Mouse (Mus musculus) layer of hippocampus, postnatal 36 days (tissue): ENCODE results near the gene Podxl2. TPM values are rescaled to one million over a fixed set of nuclear protein-coding genes. Genes with fewer than 3 reads are reported as not detected.

Experiments used
- DNase-seq, 2 experiments: peaks; one replicate each; pipeline ENCODE4 v3.0.0; 2022
- total RNA-seq, 2 experiments: library from RNA; stranded (reverse); gene quantifications; 2 replicates each; pipeline ENCODE4 v1.2.3; 2021

Podxl2 gene
- total RNA-seq, 2 experiments from 2014 or later, result 159 to 169 TPM

DNA sequence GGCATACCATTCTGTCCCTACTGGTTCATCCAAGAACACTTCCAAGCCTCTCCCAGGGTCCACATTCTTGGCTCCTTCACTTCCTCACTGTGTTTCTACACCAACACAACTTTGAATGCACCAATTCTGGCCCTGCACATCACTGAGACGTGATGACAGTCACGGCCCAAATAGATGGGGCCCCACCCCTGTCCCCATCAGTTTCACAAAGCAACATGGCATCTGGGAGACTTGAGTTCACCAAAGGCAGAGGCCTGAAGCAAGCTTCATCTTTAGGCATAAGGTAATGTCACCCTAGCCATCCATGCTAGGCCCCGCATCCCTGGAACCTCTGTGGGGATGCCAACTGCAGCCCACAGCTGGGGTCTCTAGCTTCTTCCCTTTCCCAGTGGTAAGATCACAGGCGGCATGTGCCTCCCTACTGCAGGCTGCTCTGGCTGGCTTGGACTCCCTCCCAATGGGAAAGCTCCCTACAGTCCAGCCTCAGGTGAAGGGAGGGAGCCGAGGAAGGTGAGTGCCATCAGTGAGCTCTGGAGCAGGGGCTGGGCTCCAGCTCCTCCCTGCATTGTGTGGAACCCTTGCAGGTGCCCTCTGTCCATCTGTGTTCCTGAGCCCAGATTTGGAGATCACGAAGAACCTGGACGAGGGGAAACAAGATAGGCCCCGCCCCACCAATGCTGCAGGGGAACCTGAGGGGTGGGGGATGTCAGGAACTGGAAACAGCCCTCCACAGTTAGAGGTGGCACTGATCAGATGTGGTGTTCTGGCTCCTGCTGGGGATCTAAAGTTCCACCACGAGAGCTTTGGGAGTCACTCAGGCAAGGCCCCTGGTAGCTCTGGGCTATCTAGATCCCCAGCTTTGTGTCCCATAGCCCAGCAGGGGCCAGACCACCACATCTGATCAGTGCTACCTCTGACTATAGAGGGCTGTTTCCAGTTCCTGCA, 30.8 kb downstream of the Podxl2 start:
- no peak for DNase-seq

DNA sequence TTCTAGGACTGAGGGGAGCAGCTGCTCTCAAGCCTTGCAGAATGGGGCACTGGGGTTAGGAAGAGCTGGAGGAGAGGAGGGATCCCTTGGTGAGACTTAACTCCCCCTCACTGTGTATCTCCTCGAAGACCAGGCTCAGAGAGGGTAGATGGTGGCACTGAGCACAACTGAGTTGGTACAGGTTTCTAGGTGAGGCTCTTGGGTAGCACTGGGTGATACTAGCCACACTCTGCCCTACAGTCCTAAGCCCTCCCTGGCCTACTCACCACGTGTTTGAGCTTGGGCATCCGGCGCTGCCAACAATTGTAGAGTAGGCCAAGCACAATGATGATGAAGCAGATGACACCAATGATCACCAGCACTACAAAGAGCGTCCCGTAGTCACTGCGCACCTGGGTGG, 31.6 kb downstream of the Podxl2 start:
- DNase-seq, result no peak

DNA sequence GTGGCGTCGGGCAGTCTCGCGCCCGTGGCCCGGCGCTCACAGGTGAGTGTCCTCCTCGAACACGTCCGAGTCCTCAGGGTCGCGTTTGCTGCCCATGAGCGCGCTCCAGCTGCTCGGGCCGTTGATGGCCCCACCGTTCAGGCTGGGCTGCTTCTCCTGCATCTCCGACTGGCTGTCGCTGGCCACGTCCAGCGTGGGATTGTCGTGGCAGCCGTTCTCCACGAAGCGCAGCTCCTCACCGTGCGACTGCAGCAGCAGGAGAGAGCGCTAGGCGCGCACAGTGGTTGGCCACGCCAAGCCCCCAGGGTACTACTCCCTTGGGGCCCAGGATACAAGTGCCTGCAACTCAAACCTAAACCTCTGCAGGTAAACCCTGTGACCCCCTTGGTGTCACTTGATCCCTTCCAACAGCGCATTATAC, 32.1 kb downstream of the Podxl2 start:
- DNase-seq, result peak; percentile 60 to 63

DNA sequence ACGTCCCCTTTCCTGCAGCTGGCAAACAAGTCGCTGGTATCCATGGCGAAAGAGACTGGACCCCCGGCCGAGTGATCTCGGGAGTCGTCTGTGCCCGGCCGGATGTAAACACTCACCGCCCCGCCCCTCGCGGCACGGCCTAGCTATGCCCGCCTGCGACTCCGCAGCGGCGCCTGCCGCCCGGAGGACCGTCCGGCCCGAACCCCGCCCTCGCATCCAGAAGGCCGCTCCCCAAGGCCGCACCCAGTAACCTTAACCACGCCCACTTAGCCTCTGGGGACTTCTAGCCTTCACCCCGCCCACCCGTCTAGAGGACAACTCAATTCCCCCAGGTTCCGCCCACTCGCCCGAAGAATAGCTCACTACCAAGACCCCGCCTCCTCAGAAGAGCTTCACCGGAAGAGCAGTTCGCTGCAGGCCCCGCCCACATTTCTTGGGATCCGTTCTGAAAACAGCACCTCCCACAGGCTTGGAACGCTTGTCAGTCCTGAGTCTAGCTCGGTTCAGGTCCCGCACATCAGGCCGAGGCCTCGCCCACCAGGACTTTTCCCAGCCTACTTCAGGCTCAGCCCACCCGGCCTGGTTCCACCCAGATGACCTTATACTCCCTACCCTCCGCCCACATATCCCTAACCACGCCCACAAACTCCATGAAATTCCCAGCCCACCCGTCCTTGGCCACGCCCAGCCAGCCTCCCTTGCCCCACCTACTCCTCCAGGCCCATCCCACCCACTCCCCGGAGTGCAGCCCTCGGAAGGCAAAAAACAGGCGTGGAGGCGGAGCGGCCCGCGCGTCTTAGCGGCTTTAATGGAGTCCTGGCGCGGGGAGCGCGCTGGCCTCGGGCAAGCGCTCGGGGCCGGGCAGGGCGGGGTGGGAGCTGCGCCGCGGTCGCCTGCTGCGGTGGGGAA, 32.8 kb downstream of the Podxl2 start, which contains the start of gene Abtb1:
TSS of gene Abtb1 (minus strand) at position 204 of the 909 bp plus-strand sequence.
- peak; percentile 99 for DNase-seq

DNA sequence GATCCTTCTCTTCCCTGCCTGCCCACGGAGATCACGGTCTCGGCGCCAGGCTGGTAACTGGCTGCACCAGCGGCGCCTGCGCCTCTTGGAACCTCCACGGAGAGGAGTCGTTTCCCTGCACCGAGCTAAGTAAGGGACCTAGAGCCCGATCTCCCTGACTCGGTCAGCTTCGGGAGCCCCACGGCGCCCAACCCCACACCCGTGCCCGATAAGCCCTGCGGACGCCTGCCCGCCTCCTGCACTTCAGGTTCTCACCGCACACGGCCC, 33.4 kb downstream of the Podxl2 start:
- no peak for DNase-seq

DNA sequence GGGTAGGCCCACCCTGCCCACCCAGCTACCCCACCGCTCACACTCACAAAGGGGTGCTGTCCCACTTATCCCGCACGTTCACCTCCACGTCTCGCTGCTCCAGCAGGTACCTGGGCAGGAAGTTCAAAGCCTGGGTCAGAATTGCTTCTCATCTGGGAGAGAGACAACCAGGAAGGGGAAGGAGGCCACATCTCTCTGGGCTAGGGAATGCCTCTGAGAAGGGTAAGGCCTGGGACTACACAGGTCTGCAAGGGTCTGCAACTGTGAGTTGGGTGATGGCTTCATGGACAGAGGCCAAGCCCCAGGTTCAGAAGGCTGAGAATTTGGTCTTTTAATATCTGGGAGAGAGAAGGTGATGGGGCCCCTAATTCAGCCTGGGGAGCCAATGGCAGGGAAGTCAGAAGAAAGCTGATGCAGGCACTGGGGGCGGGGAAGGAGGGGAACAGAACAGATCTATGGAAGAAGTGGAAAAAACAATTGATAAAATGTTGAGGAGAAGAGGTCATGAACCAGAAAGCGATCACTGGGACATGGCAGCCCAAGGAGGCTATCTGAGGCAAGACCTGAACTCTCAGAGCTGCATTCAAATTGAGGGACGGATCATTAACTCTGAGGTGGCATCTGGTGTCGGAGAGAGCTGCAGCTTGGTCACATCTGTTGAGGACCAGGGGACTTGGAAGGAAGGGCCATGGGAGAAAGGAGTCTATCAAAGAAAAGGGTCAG, 33.9 kb downstream of the Podxl2 start:
- DNase-seq, result no peak

DNA sequence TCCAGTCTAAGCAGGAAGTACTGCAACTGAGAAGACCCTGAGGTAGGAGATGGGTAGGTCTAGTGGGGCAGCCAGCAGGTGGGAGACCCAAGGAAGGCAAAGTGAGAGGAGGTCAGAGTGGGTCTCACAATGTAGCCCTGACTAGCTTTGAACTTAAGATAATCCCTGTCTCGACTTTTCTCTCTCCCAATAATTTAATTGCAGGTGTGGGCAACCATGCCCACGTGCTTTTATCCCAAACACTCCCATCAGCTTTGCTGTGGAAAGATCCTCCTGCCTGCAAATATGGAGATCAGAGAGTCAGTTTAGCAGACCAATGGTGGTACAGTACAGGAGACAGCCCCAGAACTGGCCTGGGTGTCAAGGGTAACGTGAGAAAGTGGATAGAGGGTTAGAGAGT, 34.6 kb downstream of the Podxl2 start:
- no peak for DNase-seq

DNA sequence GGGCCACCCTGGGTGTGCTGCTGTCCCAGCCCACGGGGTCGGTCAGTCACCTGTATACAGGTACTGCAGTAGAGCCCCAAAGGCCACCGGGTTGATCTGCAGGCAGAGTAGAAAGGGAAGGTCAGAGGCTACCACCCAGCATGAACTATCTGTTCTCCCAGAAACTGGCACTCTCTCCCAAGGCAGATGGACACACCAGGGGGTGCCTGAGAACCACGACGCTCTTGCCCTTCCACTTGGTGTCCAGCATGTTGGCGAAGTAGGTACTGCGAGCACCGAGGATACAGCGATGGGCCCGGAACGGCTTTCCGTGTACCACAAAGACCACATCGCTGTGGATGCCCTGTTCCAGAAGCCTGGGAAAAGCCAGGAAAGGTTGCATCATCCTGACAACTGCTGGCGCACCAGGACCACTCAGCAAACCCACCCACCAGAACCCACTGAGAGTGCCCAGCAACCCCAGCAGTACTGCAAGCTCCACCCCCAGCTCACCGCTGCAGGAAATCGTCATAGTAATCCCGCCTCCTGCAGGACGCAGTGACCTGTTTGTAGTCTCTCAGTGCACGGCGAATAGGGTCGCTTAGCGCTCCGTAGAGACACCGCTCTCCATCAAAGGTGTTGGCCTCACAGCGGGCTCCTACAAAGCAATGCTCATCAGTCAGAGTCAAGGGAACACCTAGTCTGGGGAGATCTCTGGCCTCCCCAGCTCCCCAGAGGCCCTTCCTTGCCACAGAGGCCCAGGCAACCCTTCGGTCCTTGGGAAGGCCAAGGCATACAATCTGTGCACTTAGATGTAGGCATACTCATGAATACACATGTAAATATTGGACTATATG, 35.5 kb downstream of the Podxl2 start:
- DNase-seq, result no peak

DNA sequence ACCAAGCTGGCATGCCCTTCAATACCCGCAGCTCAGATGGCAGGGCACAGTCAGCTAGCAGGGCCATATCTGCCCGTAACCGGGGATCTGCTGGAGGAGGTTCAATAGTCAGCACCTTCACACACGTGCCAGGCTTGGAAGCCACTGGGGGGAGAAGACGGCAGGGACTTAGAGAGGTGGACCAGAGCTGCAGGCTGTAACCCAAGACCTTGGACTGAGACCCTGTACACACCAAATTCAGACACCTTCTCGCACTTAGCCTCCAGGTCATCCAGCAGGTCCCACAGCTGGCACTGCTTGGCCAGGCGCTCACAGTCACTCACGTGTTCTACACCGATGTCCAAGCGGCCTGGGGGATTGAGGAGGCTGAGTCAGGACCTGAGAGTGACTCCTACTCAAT, 36.2 kb downstream of the Podxl2 start:
- DNase-seq, result no peak

DNA sequence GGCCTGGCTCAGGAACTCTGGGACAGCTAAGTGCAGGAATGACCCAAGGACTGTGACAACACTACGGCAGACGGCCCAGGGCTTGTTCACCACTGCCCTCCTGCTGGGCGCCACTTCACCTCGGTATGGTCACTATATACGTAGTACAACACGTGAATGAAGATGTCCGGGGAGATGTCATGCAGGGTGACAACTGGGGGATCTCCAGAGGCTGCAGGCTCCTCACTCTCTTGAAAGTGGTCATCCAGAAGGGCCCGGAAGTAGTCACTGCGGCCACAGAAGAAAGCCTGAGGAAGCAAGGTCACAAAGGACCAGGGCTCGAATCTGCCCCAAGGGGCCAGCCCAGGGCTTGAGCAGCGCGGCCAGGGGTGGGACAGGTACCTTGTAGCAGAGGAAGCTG, 36.8 kb downstream of the Podxl2 start:
- no peak for DNase-seq

DNA sequence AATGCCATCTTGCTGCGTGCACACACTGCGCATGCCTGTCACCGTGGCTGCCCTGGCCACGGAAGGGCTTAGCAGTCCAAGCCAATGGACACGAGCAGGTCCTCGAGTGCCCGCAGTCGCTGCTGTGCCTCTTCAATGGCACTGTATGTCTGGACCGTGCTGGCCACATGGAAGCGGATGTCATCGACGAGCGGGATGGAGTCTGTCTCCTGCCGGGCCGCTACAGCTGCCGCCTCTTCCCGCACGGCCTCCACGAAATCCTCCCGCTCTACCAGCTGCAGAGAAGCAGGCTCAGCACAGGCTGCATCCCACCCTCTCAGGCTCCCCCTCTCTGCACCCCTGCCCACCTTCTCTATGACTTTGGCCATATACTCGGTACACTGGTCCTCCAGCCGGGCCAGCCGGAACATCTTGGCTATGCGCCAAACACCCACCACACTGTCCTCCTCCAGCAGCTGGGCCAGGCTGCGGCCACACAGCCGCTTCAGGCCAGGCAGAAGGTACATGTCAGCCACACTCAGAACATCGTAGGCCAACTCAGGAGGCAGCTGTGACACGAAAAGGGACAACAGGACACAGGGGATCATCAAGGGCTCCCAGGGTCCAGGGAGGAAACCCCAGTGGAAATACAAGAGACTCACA, 38.5 kb downstream of the Podxl2 start:
- DNase-seq, result no peak

DNA sequence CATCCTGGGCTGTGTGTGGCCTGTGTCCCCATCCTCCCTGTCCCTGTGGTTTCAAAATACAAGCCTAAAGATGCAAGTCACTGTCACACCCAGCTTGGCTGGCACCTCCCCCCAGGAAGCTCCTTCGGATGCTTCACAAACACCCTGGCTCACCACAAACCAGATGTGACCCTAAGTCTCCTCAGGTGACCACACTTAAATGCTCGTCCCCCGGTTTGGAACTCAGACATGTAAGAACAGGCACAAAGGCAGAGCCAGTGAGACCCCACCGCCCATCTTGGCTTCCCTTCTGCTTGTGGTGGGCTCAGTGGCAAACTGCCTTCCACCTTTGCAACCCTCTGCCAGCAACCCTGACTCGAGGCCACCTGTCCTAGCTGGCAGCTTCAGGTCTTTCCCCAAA, 39.8 kb downstream of the Podxl2 start:
- DNase-seq, result no peak

DNA sequence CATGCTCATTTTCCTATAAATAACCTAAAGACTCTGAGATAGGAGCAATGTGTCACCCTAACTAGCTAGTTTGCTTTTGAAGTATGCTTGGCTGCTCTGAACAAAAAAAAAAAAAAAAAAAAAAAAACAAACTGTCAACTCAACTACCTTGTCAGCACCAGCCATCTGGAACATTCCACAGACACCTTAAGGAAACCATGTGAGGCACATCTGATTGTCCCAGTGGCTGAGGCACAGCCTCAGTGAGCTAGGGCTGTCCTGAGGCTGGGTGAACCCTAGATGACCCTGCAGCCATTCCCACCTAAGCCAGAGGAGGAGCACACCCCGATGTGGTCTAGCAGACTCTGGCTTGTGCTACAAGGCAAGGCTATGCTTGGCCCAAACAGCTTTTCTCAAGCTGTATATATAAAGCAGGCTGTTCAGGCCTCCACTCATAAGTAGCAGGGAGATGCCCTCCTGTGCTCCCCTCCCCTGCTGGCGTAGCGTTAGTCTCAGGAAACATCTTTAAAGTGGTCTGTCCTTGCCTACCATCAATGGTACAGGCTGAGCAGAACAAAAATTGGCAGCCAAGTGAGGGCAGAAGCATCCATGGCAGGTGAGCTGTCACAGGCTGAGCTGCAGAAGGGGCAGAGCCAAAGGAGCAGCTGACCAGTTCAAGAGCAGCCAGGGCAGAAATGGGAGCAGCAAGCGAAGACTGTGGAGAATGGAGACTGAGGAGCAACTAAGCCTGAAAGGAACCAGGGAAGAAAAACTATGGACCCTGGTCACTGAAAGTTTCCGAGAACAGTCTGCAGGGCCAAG, 41.3 kb downstream of the Podxl2 start:
- no peak for DNase-seq

DNA sequence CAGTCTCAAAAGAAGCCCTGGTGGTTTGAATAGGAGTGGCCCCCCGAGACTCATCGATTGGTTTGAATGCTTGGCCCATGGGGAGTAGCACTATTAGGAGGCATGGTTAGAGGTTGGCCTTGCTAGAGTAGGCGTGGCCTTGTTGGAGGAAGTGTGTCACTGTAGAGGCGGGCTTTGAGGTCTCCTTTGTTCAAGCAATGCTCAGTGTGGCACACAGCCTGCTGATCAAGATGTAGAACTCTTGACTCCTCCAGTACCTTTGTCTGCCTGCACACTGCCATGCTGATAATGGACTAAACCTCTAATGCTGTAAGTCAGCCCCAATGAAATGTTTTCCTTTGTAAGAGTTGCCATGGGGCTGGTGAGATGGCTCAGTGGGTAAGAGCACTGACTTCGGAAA, 42.2 kb downstream of the Podxl2 start:
- no peak for DNase-seq

DNA sequence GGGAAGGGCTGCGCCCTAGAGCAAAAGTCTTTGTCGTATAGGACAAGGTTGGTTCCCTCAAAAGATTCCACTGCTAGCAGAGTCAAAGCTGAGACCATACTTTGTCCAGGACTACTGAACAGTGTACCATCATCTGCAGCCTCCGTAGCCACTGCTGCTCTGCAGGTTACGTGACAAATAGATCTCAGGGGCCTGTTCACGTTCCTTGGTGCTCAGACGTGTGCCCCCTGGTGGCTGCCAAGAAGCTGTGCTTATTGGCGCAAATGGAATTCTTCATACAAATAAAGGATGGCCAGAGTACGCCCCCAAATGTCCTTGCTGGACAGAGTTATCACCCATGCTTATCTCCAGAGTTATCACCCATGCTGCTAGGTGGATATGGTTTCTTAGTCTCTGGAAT, 43.4 kb downstream of the Podxl2 start:
- peak in 1 of 2 experiments; percentile 54 for DNase-seq

DNA sequence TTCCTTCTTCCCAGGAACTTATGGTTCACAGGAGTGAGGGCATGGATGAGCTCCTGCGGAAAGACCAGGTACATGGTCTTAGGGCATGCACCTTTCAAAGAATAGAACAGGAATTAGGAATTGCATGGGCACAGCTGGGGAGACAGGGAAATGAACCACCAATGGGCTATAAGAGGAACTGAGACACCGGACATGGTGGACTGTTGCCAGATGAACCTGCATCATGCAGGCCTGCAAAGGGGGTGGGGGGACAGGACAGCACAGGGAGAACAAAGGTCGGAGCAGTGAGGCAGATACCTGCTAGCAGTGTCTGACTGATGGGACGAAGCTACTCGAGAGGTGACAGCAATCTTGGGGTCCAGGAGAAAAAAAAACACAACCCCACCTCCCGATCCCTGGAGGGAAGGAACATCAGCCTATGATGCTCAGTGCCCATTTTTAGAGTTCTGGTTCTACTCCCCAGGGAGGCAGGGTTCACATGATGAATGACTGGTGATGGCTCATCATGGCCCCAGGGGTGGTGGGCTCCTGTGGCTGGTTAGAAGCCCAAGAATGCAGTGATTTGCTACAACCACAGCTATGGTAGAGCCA, 44.6 kb downstream of the Podxl2 start:
- DNase-seq, result no peak

DNA sequence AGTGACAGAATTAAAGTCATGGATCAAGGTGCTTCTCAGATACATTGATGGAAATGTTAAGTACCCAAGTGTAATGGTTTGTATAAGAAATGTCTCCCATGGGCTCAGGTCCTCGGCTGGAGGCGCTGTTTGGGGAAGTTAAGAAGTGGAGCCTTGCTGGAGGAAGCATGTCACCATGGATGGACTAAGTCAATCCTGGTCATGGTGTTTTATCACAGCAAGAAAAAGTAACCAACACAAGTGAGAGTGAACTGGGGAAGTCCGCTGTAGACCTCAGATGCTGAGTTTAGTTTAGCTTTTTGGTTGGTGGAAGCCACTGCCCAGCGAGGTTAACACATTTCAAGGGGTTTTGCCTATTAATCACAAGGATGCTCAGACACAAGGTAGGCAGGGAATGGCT, 45.3 kb downstream of the Podxl2 start:
- DNase-seq, result no peak

DNA sequence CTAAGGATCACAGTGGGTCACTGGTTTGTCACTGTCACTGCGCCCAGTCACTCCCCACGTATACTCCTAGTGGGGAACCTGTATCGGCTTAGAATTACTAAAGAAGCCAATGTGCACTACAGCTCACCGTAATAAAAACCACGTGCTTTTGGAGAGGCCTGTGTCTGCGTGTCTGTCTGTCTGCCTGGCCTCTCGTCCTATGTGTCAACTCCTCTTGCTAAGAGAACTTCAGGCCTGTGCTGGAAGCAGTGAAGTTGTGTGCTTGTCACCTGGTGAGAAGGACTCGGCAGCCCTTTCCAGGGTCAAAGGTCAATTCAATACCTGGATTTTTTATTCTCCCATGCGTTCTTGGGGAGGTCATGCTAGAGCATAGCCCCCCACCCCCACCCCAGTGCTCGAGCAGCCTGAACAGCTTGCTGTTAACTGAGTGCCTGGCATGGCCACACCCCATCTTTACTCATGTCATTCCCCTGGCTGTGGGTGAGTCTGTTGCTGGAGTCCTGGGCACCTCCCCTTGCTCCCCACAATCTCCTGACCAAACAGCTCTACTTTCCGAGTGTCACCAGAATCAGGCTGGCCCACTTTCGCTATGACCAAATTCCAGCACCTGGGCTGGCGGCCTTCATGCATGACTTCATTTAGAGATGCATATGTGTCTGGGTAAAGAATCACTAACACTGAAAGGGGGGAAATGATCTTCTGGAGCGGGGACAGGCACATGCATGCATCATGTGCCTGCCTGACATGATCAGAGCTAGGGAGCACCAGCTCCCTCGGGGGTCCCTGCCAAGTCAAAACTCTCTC, 46.4 kb downstream of the Podxl2 start:
- no peak for DNase-seq
